Mouse (Mus musculus): ENCODE measurements at regions not wholly inside any gene's neighbourhood (a gene's known extent, or its start where the extent isn't known, plus 50 kb on each side); places are given as distances from the start of the nearest gene placed in this dataset.

- Histone ChIP-seq H3K36me3 (ENCODE audit: control insufficient read depth, insufficient read depth) (no peaks in the 10 kb centered on the region), H3K4me3 (replicated peaks; ENCODE audit: low read length) (no peak overlapping the region), H3K4me2 (ENCODE audit: low read length) (no peak overlapping the region), H3K9me3 (ENCODE audit: control insufficient read depth, low read length) (no peaks in the 10 kb centered on the region), H3K27ac (ENCODE audit: low read length) (no peak overlapping the region), H3K9ac (replicated peaks; ENCODE audit: low read depth, low read length) (no peak overlapping the region), H3K4me1 (replicated peaks; ENCODE audit: control insufficient read depth, insufficient read depth, low read length) (no peaks in the 10 kb centered on the region), H3K27me3 (replicated peaks; ENCODE audit: control insufficient read depth, insufficient read depth, low read length) (no peaks in the 10 kb centered on the region)
- 84% methylated on average over 5 of the region's 5 CpGs for WGBS
- peak; percentile 85 for ATAC-seq
Measured at GRCm38 (mm10) chr1:66099562-66100444, 75.3 kb upstream of the Map2 start.

GRCm38 (mm10) chr1:66101419-66101818, 73.7 kb upstream of the Map2 start:
- H3K9me3 ChIP-seq (ENCODE audit: control insufficient read depth, low read length): no peaks in the 10 kb centered on the region
- H3K9ac ChIP-seq (replicated peaks; ENCODE audit: low read depth, low read length): no peak overlapping the region
- no peak for ATAC-seq
- no peak overlapping the region for H3K4me2 ChIP-seq (ENCODE audit: low read length)
- H3K27me3 ChIP-seq (replicated peaks; ENCODE audit: control insufficient read depth, insufficient read depth, low read length): no peaks in the 10 kb centered on the region
- no peaks in the 10 kb centered on the region for H3K36me3 ChIP-seq (ENCODE audit: control insufficient read depth, insufficient read depth)
- no peak overlapping the region for H3K27ac ChIP-seq (ENCODE audit: low read length)
- WGBS: 48% methylated on average over 2 of the region's 2 CpGs
- no peak overlapping the region for H3K4me3 ChIP-seq (replicated peaks; ENCODE audit: low read length)
- H3K4me1 ChIP-seq (replicated peaks; ENCODE audit: control insufficient read depth, insufficient read depth, low read length): no peaks in the 10 kb centered on the region

- no peak overlapping the region for H3K27ac ChIP-seq (ENCODE audit: low read length)
- no peaks in the 10 kb centered on the region for H3K9me3 ChIP-seq (ENCODE audit: control insufficient read depth, low read length)
- H3K27me3 ChIP-seq (replicated peaks; ENCODE audit: control insufficient read depth, insufficient read depth, low read length): no peaks in the 10 kb centered on the region
- no peaks in the 10 kb centered on the region for H3K4me1 ChIP-seq (replicated peaks; ENCODE audit: control insufficient read depth, insufficient read depth, low read length)
- 37% methylated on average over 1 of the region's 1 CpGs for WGBS
- no peak overlapping the region for H3K4me2 ChIP-seq (ENCODE audit: low read length)
- no peaks in the 10 kb centered on the region for H3K36me3 ChIP-seq (ENCODE audit: control insufficient read depth, insufficient read depth)
- H3K4me3 ChIP-seq (replicated peaks; ENCODE audit: low read length): no peak overlapping the region
- H3K9ac ChIP-seq (replicated peaks; ENCODE audit: low read depth, low read length): no peak overlapping the region
- ATAC-seq: no peak
Measured at GRCm38 (mm10) chr1:66104493-66104892, 70.6 kb upstream of the Map2 start.

GRCm38 (mm10) chr1:66105206-66105605, 69.9 kb upstream of the Map2 start:
- Histone ChIP-seq H3K4me2 (ENCODE audit: low read length) (no peak overlapping the region), H3K9ac (replicated peaks; ENCODE audit: low read depth, low read length) (no peak overlapping the region), H3K27me3 (replicated peaks; ENCODE audit: control insufficient read depth, insufficient read depth, low read length) (no peaks in the 10 kb centered on the region), H3K4me3 (replicated peaks; ENCODE audit: low read length) (no peak overlapping the region), H3K36me3 (ENCODE audit: control insufficient read depth, insufficient read depth) (no peaks in the 10 kb centered on the region), H3K27ac (ENCODE audit: low read length) (no peak overlapping the region), H3K4me1 (replicated peaks; ENCODE audit: control insufficient read depth, insufficient read depth, low read length) (no peaks in the 10 kb centered on the region), H3K9me3 (ENCODE audit: control insufficient read depth, low read length) (no peaks in the 10 kb centered on the region)
- no peak for ATAC-seq
- WGBS: 78% methylated on average over 4 of the region's 5 CpGs

- Histone ChIP-seq H3K9me3 (ENCODE audit: control insufficient read depth, low read length) (no peaks in the 10 kb centered on the region), H3K36me3 (ENCODE audit: control insufficient read depth, insufficient read depth) (no peaks in the 10 kb centered on the region), H3K4me2 (ENCODE audit: low read length) (no peak overlapping the region), H3K4me1 (replicated peaks; ENCODE audit: control insufficient read depth, insufficient read depth, low read length) (no peaks in the 10 kb centered on the region), H3K9ac (replicated peaks; ENCODE audit: low read depth, low read length) (no peak overlapping the region), H3K27me3 (replicated peaks; ENCODE audit: control insufficient read depth, insufficient read depth, low read length) (no peaks in the 10 kb centered on the region), H3K27ac (ENCODE audit: low read length) (no peak overlapping the region), H3K4me3 (replicated peaks; ENCODE audit: low read length) (no peak overlapping the region)
- WGBS: 77% methylated on average over 3 of the region's 3 CpGs
- no peak for ATAC-seq
Measured at GRCm38 (mm10) chr1:66108051-66108450, 67.0 kb upstream of the Map2 start.

GRCm38 (mm10) chr1:66113916-66114315, 61.2 kb upstream of the Map2 start:
- Histone ChIP-seq H3K27me3 (replicated peaks; ENCODE audit: control insufficient read depth, insufficient read depth, low read length) (no peaks in the 10 kb centered on the region), H3K36me3 (ENCODE audit: control insufficient read depth, insufficient read depth) (no peaks in the 10 kb centered on the region), H3K4me2 (ENCODE audit: low read length) (no peak overlapping the region), H3K4me1 (replicated peaks; ENCODE audit: control insufficient read depth, insufficient read depth, low read length) (no peaks in the 10 kb centered on the region), H3K9ac (replicated peaks; ENCODE audit: low read depth, low read length) (no peak overlapping the region), H3K9me3 (ENCODE audit: control insufficient read depth, low read length) (no peaks in the 10 kb centered on the region), H3K27ac (ENCODE audit: low read length) (no peak overlapping the region), H3K4me3 (replicated peaks; ENCODE audit: low read length) (no peak overlapping the region)
- 67% methylated on average over 1 of the region's 1 CpGs for WGBS
- no peak for ATAC-seq

GRCm38 (mm10) chr1:66115330-66115729, 59.7 kb upstream of the Map2 start:
- no peak for ATAC-seq

More at GRCm38 (mm10) chr1:66115330-66115729, 59.7 kb upstream of the Map2 start:
- Histone ChIP-seq H3K27me3 (replicated peaks; ENCODE audit: control insufficient read depth, insufficient read depth, low read length) (no peaks in the 10 kb centered on the region), H3K36me3 (ENCODE audit: control insufficient read depth, insufficient read depth) (no peaks in the 10 kb centered on the region), H3K9ac (replicated peaks; ENCODE audit: low read depth, low read length) (no peak overlapping the region), H3K27ac (ENCODE audit: low read length) (no peak overlapping the region), H3K9me3 (ENCODE audit: control insufficient read depth, low read length) (no peaks in the 10 kb centered on the region), H3K4me3 (replicated peaks; ENCODE audit: low read length) (no peak overlapping the region), H3K4me2 (ENCODE audit: low read length) (no peak overlapping the region), H3K4me1 (replicated peaks; ENCODE audit: control insufficient read depth, insufficient read depth, low read length) (no peaks in the 10 kb centered on the region)
- 63% methylated on average over 3 of the region's 3 CpGs for WGBS
